Mouse (Mus musculus) CH12.LX (cell line): ENCODE results near the gene Lgals9. TPM values are rescaled to one million over a fixed set of nuclear protein-coding genes. Genes with fewer than 3 reads are reported as not detected.

ENCODE experiments used
- DNase-seq: peaks from one replicate; pipeline ENCODE4 v3.0.0-alpha.2; 2013; ENCODE audit errors: extremely low read depth
- H3K27ac ChIP-seq: 2 replicates; pipeline ENCODE4 v1.5.1; 2012; ENCODE audit warnings: low read depth, mild to moderate bottlenecking, control low read depth, moderate library complexity; ENCODE audit not compliant: insufficient read depth
- H3K27me3 ChIP-seq: replicated peaks from 2 replicates; pipeline ENCODE3; 2012; ENCODE audit warnings: inconsistent platforms
- H3K36me3 ChIP-seq, 2 experiments: replicated peaks in 1 of 2; 2 replicates each; pipeline versions ENCODE3 to v1.6.1; 2012; ENCODE audit warnings: inconsistent platforms in 1 of 2, low read length in 1 of 2, mild to moderate bottlenecking in 1 of 2, mixed read lengths in 1 of 2, moderate library complexity in 1 of 2; ENCODE audit not compliant: control insufficient read depth in 1 of 2, insufficient read depth in 1 of 2
- H3K4me1 ChIP-seq, 2 experiments: 2 replicates each; pipeline ENCODE4 v1.6.1; 2012; ENCODE audit warnings: inconsistent platforms in 1 of 2, moderate library complexity in 1 of 2; ENCODE audit not compliant: insufficient read depth in 2 of 2, control insufficient read depth in 1 of 2
- H3K4me2 ChIP-seq: 2 replicates; pipeline ENCODE4 v1.6.1; 2012; ENCODE audit warnings: low read depth, mild to moderate bottlenecking, control low read depth; ENCODE audit not compliant: poor library complexity, insufficient read depth, severe bottlenecking
- H3K4me3 ChIP-seq, 3 experiments: fragments of 150-350 bp in 1 of 3; sonication (generic) in 1 of 3; replicated peaks in 1 of 3; 2 replicates each; pipeline versions ENCODE3 to v1.5.1; 2011 to 2012; ENCODE audit warnings: low read depth in 2 of 3, low read length in 2 of 3, mild to moderate bottlenecking in 2 of 3, moderate library complexity in 2 of 3, control low read depth in 1 of 3, improper control_type of control experiment in 1 of 3, inconsistent platforms in 1 of 3, mixed read lengths in 1 of 3; ENCODE audit not compliant: poor library complexity in 1 of 3
- H3K79me2 ChIP-seq: replicated peaks from 2 replicates; pipeline ENCODE4 v1.6.1; 2012; ENCODE audit warnings: mild to moderate bottlenecking, moderate library complexity; ENCODE audit not compliant: control insufficient read depth, poor library complexity, insufficient read depth, severe bottlenecking; ENCODE audit errors: extremely low read depth
- H3K9ac ChIP-seq: 2 replicates; pipeline ENCODE4 v1.6.1; 2012; ENCODE audit warnings: low read depth, mild to moderate bottlenecking, control low read depth, moderate library complexity; ENCODE audit not compliant: insufficient read depth
- H3K9me3 ChIP-seq: replicated peaks from 2 replicates; pipeline ENCODE3; 2012; ENCODE audit warnings: low read length, inconsistent platforms, mixed read lengths
- CHD1 ChIP-seq: IDR thresholded peaks from 2 replicates; pipeline ENCODE4 v1.6.1; 2012; ENCODE audit warnings: low read depth, low read length, improper control_type of control experiment, inconsistent platforms
- EP300 ChIP-seq: IDR thresholded peaks from 2 replicates; pipeline ENCODE4 v1.6.1; 2011; ENCODE audit warnings: low read length, improper control_type of control experiment
- IRF4 ChIP-seq: IDR thresholded peaks from 2 replicates; pipeline ENCODE4 v1.6.1; 2014; ENCODE audit warnings: low read depth, mild to moderate bottlenecking, inconsistent platforms, low read length, improper control_type of control experiment
- JUN ChIP-seq: IDR thresholded peaks from 2 replicates; pipeline ENCODE4 v1.6.1; 2011; ENCODE audit warnings: low read depth, mild to moderate bottlenecking, low read length, improper control_type of control experiment, moderate library complexity; ENCODE audit not compliant: insufficient read depth
- NELFE ChIP-seq: IDR thresholded peaks from 2 replicates; pipeline ENCODE4 v1.6.1; 2011; ENCODE audit warnings: low read depth, low read length, improper control_type of control experiment
- PAX5 ChIP-seq: IDR thresholded peaks from 2 replicates; pipeline ENCODE4 v1.6.1; 2012; ENCODE audit warnings: low read length, inconsistent platforms, mixed read lengths
- POLR2AphosphoS2 ChIP-seq: IDR thresholded peaks from 2 replicates; pipeline ENCODE4 v1.6.1; 2011; ENCODE audit warnings: low read depth, low read length, improper control_type of control experiment
- RCOR1 ChIP-seq: conservative IDR thresholded peaks from 2 replicates; pipeline ENCODE4 v1.6.1; 2012; ENCODE audit warnings: low read depth, mild to moderate bottlenecking, inconsistent platforms, low read length, improper control_type of control experiment
- TBP ChIP-seq: conservative IDR thresholded peaks from 2 replicates; pipeline ENCODE4 v1.6.1; 2011; ENCODE audit warnings: low read depth, low read length, improper control_type of control experiment
- TCF12 ChIP-seq: IDR thresholded peaks from 2 replicates; pipeline ENCODE4 v1.6.1; 2014; ENCODE audit warnings: low read depth, mild to moderate bottlenecking, inconsistent platforms, low read length, improper control_type of control experiment
- USF1 ChIP-seq: IDR thresholded peaks from 2 replicates; pipeline ENCODE4 v1.6.1; 2014; ENCODE audit warnings: low read depth, mild to moderate bottlenecking, inconsistent platforms, low read length, improper control_type of control experiment
- dilution Hi-C: fragments of 300-500 bp; cut with MboI; formaldehyde crosslinking; loops from 2 replicates; pipeline ENCODE4 v1.14.3; 2020; ENCODE audit warnings: low sequenced_read_pairs; ENCODE audit not compliant: extremely low pct_unique_long_range_greater_than_20kb, extremely low pct_ligation_motif_present
- in situ Hi-C: fragments of 300-500 bp; cut with MboI; formaldehyde crosslinking; loops from 3 replicates; pipeline ENCODE4 v1.14.3; 2019; ENCODE audit warnings: low sequenced_read_pairs, low pct_ligation_motif_present, low pct_unique_long_range_greater_than_20kb, mixed read lengths
- polyA plus RNA-seq: library from polyadenylated mRNA; unstranded; fragments of >175 nt; gene quantifications from 2 replicates; pipeline ENCODE4 v1.2.1, GENCODE M21; 2012; ENCODE audit warnings: low read depth; ENCODE audit not compliant: insufficient read length
- total RNA-seq, 2 experiments: library from RNA; depleted of rRNA; stranded (reverse); fragments of 300-350 nt in 1 of 2; fragments of >200 nt in 1 of 2; gene quantifications; 2 replicates each; pipeline ENCODE4 v1.2.3; 2012 to 2014

The Lgals9 gene
- total and polyA plus RNA-seq, 3 experiments = 4.9 to 16.4 (median 5.0) TPM

- no peak for DNase-seq
- Histone ChIP-seq H3K9me3 (no peaks in the 10 kb centered on the region), H3K36me3 (peaks cover 88 to 97% of the 10 kb centered on the region in 2 experiments), H3K27me3 (no peaks in the 10 kb centered on the region), H3K4me3 (peak overlapping the region in 1 of 3 experiments; percentile 21), H3K79me2 (no peaks in the 10 kb centered on the region), H3K9ac (no peak overlapping the region), H3K4me1 (peaks cover 0 to 30% of the 10 kb centered on the region in 2 experiments; a peak in 2 of 4 replicates), H3K27ac (no peak overlapping the region), H3K4me2 (no peak overlapping the region)
- dilution Hi-C loops (no loop called here), in situ Hi-C loops (no loop called here)
- TF ChIP-seq PAX5 = no peak
- no peak for TF ChIP-seq EP300
- TF ChIP-seq NELFE = no peak
- TF ChIP-seq RCOR1 = no peak
- no peak for TF ChIP-seq POLR2AphosphoS2
- TF ChIP-seq TCF12 = no peak
- no peak for TF ChIP-seq TBP
- TF ChIP-seq USF1 = no peak
- TF ChIP-seq CHD1 = no peak
- TF ChIP-seq JUN = no peak
Measured at GRCm38 (mm10) chr11:79023751-79024150, 39.0 kb upstream of the Lgals9 start.

- Histone ChIP-seq H3K9ac (no peak overlapping the region), H3K27me3 (no peaks in the 10 kb centered on the region), H3K9me3 (no peaks in the 10 kb centered on the region), H3K4me3 (peak overlapping the region in 1 of 3 experiments; percentile 21), H3K27ac (no peak overlapping the region), H3K79me2 (no peaks in the 10 kb centered on the region), H3K4me2 (no peak overlapping the region), H3K4me1 (peaks cover 0 to 34% of the 10 kb centered on the region in 2 experiments; a peak in 2 of 4 replicates), H3K36me3 (peaks cover 88 to 98% of the 10 kb centered on the region in 2 experiments)
- in situ Hi-C loops = no loop called here
- no peak for TF ChIP-seq IRF4
- peak; percentile 17; the same call in 1 of the 2 replicates for TF ChIP-seq USF1
- dilution Hi-C loops = no loop called here
- DNase-seq = peak; percentile 43
Measured at GRCm38 (mm10) chr11:79023342-79023741, 38.6 kb upstream of the Lgals9 start.

GRCm38 (mm10) chr11:79022836-79023235, 38.1 kb upstream of the Lgals9 start:
- TF ChIP-seq TBP = no peak
- Histone ChIP-seq H3K9me3 (no peaks in the 10 kb centered on the region), H3K4me1 (peaks cover 2 to 39% of the 10 kb centered on the region in 2 experiments; a peak in 2 of 4 replicates), H3K4me2 (no peak overlapping the region), H3K4me3 (no peak overlapping the region), H3K9ac (no peak overlapping the region), H3K79me2 (no peaks in the 10 kb centered on the region), H3K27me3 (no peaks in the 10 kb centered on the region), H3K27ac (no peak overlapping the region), H3K36me3 (peaks cover 88 to 98% of the 10 kb centered on the region in 2 experiments)
- in situ Hi-C loops (no loop called here), dilution Hi-C loops (no loop called here)
- DNase-seq = no peak
